Mouse (Mus musculus): ENCODE results near the gene Amotl1.

DNA sequence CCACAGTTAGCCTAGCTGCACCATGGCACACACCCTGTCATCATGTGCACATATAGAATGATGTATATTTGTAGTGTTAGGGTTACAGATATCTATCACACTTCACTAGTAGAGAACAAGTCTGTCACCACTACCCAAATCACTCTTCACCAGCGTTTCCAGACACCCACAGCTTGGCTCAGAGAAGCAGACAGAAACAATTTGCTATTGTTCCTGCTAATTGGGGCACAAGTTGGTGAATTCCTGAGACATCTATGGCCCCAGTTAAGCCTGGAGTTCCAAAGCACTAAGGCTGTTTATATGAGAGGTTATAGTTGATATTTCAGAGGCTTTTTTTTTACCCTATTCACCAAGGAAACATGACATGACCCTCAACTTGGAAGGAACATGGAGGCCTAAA, 127.6 kb downstream of the Amotl1 start:
- TF ChIP-seq CTCF (IDR thresholded peaks at IDR 0.05; ENCODE audit: low read depth, low read length) (no peak), POLR2A (IDR thresholded peaks at IDR 0.05; ENCODE audit: insufficient read depth, low read length) (no peak)
